Mouse (Mus musculus): ENCODE data around the gene Gm11564.
"Not testable (repeated sequence)": the region's sequence is repeated elsewhere in the genome, so short reads cannot be mapped to it uniquely, and the experiment has no call there.

The Gm11564 gene

DNA sequence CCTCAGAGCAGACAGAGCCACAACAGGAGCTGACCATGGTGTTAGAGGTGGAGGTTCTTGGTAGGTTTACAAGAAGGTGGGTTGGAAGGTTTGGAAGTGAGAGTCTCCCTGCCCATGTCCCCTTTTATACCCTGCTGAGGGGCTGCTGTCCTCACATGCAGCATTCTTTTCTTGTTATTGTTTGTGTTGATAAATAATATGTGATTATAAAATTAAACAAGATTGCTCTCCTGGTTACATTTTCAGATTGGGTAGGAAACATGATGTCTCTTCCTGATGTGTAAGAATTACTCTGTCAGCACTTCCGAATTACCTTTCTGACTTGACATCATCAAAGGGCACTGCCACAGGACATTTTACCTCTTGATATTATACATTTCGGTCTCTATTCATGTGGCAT, at the start of gene Gm11564:
Gm11564 (minus strand) TSS at position 101 of the 400 bp plus-strand sequence.
- not testable (repeated sequence) for DNase-seq

GRCm38 (mm10) chr11:99864176-99864575, 48.7 kb upstream of the Gm11564 start, which contains the start of gene Gm11559:
Gene Gm11559 (plus strand): TSS chr11:99864476.
- DNase-seq, result not testable (repeated sequence)

GRCm38 (mm10) chr11:99858761-99859160, 43.3 kb upstream of the Gm11564 start:
- no peak for DNase-seq

GRCm38 (mm10) chr11:99857617-99858016, 42.2 kb upstream of the Gm11564 start, which contains the start of gene Gm11568:
Gene Gm11568 (plus strand): TSS chr11:99857917.
- no peak for DNase-seq

GRCm38 (mm10) chr11:99854121-99854520, 38.7 kb upstream of the Gm11564 start:
- DNase-seq, result no peak

GRCm38 (mm10) chr11:99851508-99851907, 36.0 kb upstream of the Gm11564 start, which contains the start of gene Krtap4-16:
Gene Krtap4-16 (minus strand): TSS chr11:99851608.
- DNase-seq, result no peak

GRCm38 (mm10) chr11:99846746-99847145, 31.3 kb upstream of the Gm11564 start:
- DNase-seq, result no peak

DNA sequence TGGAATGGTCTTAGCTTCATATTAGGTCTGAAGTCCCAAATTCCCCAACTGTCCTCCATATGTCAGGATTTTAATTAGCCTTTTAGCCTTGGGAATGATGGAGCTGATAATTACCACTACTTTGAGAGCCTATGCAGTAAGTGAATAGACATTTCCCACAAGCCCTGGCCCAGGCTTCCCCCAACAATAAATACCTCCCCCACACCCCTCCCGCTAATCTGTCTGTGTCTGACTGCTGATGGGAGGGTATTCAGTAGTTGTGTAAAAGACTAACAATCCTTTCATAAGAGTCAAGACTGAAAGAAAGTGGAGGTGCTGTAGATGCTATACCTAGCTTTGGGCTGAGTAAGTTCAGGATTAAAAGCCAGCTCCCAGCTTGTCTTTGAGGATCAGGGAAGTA, 26.7 kb upstream of the Gm11564 start:
- no peak for DNase-seq

DNA sequence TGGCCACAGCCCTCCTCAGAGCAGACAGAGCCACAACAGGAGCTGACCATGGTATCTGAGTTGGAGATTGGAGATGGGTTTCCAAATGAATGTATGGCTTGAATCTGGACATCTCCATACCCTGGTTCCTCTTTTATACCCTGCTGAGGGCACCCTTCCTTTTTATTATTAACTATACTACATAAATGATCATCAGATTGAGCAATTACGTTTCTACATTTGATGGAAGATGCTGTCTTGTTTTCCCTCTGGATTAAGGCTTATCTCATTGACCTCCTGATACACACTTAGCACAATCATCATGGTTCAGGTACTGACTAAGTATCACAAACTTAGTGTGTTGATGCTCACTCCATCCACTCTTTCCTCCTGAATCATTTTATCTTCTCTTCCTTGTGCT, 22.5 kb upstream of the Gm11564 start, which contains the start of gene 2300003K06Rik:
2300003K06Rik (minus strand) TSS at position 101 of the 400 bp plus-strand sequence.
- no peak for DNase-seq

GRCm38 (mm10) chr11:99809792-99810191, 5.7 kb downstream of the Gm11564 start, which contains the start of gene Krtap4-13:
Gene Krtap4-13 (minus strand): TSS chr11:99809892.
- DNase-seq, result not testable (repeated sequence)

DNA sequence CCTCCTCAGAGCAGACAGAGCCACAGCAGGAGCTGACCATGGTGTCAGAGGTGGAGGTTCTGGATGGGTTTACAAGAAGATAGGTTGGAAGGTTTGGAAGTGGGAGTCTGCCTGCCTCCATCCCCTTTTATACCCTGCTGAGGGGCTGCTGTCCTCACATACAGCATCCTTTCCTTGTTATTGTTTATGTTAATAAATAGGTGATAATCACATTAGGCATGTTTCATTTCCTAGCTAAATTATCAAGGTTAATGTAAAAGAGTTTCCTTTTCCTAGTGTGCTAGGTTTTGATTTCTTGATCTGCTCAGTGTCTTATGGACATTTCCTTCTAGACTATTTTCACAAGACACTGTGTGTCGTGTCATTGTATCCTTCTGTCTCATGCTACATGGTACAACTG, 11.1 kb downstream of the Gm11564 start, which contains the start of gene Gm11554:
Gm11554 (minus strand) TSS at position 101 of the 400 bp plus-strand sequence.
- not testable (repeated sequence) for DNase-seq

GRCm38 (mm10) chr11:99798832-99799231, 16.6 kb downstream of the Gm11564 start, which contains the start of gene Gm11569:
Gene Gm11569 (minus strand): TSS chr11:99798932.
- not testable (repeated sequence) for DNase-seq

- DNase-seq, result no peak
Observed at GRCm38 (mm10) chr11:99793367-99793766, 22.1 kb downstream of the Gm11564 start, which contains the start of gene Gm11596. Gene Gm11596 (minus strand): TSS chr11:99793467.

GRCm38 (mm10) chr11:99784900-99785299, 30.6 kb downstream of the Gm11564 start, which contains the start of gene Krtap4-9:
Gene Krtap4-9 (plus strand): TSS chr11:99785200.
- DNase-seq, result not testable (repeated sequence)

- no peak for DNase-seq
Observed at GRCm38 (mm10) chr11:99780604-99781003, 34.9 kb downstream of the Gm11564 start, which contains the start of gene Krtap4-8. Gene Krtap4-8 (minus strand): TSS chr11:99780704.

- no peak for DNase-seq
Observed at GRCm38 (mm10) chr11:99778401-99778800, 37.1 kb downstream of the Gm11564 start.

DNA sequence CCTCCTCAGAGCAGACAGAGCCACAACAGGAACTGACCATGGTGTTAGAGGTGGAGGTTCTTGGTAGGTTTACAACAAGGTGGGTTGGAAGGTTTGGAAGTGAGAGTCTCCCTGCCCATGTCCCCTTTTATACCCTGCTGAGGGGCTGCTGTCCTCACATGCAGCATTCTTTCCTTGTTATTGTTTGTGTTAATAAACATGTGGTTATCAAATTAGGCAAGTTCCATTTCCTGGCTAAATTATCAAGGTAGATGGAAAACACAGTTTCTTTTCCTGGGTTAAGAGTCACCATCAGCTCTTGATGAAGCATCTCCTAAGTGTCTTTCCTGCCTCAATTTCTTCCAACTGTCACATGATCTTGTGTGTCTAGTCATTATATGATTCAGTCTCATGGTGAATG, 42.7 kb downstream of the Gm11564 start, which contains the start of gene Gm11595:
Gm11595 (minus strand) TSS at position 101 of the 400 bp plus-strand sequence.
- DNase-seq, result not testable (repeated sequence)

DNA sequence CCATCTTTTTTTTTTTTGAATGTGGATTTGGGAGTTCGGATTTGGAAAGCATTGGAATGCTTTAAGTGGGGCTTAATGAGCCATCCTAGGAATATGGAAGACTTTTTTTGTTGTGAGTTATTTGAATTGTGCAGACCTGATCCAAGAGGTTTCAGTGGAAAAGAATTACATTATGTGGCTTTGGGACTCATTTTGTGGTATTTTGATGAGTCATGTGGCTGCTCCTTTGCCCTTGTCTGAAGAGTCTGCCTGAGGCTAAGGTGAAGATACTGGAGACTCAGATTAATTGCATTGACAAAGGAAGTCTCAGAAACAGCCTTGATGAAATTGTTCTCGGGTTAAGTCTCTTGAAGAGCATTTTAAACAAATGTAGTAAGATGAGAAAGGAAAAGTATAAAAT, 47.1 kb downstream of the Gm11564 start:
- DNase-seq, result no peak

Data from kidney, postnatal 25 days (tissue).